Mouse (Mus musculus): ENCODE results near the gene Ctsw.

The Ctsw gene

DNA sequence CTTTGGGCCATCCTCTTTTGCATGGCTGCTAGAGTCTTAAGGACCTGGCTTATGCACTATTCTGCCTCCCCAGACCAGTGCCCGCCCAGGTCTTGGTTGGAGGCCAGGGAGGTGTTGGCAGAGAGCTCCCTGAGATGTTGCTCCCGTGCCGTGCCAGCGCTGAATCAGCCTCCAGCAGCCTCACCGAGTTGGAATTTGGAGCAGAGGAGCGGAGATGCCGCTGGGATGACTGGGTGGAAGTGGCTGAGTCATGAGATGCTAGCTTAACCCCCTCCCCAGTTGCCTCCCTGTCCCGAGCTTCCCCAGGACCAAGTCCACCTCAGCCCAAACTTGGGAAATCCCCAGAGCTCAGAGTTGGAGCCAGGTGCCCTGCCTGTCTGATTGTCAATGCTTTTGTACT, 38.5 kb downstream of the Ctsw start:
- peak; percentile 75 for DNase-seq

GRCm38 (mm10) chr19:5429219-5429618, 39.1 kb downstream of the Ctsw start:
- no peak for DNase-seq

DNA sequence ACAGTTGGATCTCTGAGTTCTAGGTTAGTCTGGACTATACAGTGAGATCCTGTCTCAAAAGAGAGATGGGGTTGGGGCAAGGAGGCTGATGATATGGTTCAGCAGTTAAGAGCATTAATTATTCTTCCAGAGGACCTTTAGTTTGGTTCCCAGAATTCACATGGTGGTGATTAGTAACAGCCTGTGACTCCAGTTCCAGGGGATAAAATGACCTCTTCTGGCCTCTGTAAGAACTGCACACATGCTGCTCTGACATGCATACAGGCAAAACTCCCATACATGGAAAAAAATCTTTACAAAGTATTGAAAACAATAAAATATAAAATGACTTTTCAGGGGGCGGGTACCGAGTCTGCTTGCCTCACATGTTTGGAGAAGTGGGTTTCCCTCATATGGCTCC, 40.2 kb downstream of the Ctsw start:
- DNase-seq, result no peak

DNA sequence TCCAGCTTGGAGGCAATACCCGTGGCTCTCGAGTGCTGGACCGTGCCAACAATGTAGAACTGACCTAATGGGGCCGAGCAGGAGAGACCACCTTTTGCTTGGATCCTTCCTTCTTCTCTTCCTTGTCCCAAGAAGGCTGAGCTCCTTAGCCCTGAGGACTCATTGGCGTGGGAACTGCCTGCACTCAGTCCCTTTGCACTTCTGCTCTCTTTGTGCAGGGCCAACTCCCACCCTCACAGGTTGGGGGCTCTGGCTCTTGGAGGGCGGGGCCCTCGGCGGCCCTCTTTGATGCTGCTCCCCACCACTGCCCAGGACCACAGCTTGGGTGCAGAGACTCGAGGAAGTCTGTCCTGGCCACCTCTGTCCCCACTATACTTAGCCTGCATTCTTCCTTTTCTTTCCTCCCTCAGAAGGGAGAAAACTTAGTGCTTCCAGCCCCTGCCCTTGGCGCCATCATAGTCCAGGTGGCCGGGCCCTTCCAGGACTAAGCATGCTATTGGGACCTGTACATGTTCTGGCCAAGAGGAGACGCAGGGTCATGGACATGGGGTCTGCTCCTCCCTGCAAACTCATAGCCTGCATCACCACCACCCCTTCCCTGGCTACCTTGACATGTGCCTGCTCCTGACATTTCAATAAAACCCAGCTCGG, 41.5 kb downstream of the Ctsw start:
- DNase-seq, result peak; percentile 61

GRCm38 (mm10) chr19:5425906-5426565, 42.3 kb downstream of the Ctsw start:
- peak; percentile 74 for DNase-seq

DNA sequence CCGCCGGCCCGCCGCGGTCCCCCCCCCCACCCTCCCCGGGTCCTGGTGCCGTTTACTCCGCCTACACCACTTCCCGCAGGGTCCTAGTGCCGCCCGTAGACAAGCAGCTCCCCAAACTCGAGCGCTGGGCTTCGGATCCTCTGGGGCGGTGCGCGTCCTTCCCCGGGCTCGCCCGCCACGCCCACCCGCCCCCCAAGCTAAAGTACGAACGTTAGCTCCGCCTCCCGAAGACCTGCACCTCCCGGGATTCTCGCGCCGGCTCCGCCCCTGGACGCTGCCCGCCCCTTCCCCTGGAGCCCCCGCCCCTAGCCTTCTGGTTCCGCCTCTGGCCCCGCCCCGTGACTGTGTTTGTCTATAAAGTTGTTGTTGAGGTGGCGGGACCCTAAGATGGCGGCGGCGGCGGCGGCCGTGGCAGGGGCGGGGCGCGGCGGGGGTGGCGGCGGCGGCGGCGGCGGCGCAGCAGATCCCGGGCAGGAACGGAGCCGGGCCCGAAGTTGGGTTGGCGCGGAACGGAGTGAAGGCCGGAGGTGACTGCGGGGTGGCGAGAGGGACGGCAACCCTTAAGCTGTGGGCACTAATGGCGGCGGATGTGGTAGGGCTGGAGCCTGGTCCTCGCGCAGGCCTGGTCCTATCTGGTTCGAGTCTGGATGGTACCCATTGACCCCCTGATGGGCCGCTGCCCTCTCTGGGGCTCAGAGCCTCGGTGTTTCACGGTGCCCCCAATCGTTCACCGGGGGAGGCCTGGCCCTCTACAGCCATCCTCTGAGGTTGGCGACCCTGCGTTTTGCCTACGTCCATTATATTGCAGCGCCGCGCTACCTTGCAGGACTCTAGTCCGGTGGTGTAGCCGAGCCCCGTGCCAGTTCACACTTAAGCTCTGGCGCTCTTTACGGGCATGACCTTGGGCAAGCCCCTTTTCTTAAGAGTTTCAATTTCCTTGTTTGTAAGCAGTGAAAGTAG, 43.2 kb downstream of the Ctsw start, which contains the start of the genes Drap1 and AI837181:
Gene Drap1 (minus strand): TSS at position 198 of the 960 bp plus-strand sequence.
Gene AI837181 (plus strand): TSS at position 363 of the 960 bp plus-strand sequence.
- peak; percentile 91 for DNase-seq

DNA sequence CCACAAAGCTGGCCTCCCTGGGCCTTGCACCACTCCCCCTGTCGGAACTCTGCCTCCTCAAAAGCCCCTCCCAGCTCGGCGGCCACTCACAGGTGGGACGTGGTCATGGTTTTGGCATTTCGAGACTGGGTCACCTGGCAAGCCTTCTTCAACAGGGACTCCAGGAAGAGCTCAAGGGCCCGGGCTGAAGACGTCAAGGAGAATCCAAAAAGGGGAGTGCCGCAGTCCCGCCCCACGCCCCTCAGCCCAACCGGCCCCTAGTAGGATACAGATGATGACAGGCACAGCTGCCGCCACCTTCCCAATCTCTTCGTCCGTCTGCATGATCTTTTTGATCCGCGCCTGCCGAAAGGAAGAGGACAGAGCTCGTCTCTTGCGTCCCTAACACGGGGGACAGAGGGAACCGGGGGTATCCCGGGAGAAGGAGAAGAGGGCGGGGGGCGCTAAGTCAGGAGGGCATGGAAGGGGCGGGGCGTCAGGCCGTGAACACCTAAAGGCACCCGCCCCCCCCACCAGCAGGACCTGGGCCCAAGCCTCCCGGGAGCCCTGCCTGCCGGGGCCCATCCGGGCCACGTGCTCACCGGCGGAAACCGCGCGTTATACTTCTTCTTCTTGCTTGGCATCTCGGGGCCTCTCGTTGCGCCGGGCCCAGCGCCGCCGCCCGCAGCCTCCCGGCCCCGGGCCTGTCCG, 44.1 kb downstream of the Ctsw start:
- DNase-seq, result peak; percentile 88

- DNase-seq, result peak; percentile 68
These were observed 44.7 kb downstream of the Ctsw start for GRCm38 (mm10) chr19:5423561-5423960.

DNA sequence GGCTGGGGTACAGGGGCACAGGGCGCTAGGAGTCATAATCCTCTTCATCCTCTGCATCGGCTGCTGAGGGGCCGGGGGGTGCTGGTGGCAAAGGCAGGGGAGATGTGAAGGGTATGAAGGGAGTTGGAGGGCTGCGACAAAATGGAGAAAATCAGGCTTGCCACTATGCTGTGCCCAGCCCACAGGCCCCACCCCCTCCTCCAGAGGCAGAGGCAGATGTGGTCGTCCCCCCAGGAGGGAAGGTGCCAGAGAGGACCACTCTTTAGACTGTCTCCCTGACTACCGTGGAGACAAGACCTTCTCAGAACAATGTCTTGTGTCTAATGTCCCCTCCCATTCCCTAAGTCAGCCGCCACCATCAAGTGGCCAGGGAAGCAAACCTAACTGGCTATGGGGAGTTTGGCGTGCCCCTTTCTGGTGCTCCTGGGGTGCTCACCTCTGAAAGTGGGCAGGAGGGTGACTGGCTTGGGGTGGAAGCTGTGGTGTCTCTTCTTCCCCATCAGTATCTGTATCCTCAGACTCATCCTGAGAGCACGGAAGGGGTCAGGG, 45.3 kb downstream of the Ctsw start:
- DNase-seq, result peak; percentile 62

- peak; percentile 72 for DNase-seq
These were observed 46.0 kb downstream of the Ctsw start for GRCm38 (mm10) chr19:5422267-5422666.

GRCm38 (mm10) chr19:5421784-5422183, 46.5 kb downstream of the Ctsw start:
- no peak for DNase-seq

- DNase-seq, result no peak
These were observed 47.7 kb downstream of the Ctsw start for GRCm38 (mm10) chr19:5420579-5420978.

- no peak for DNase-seq
These were observed 48.7 kb downstream of the Ctsw start for GRCm38 (mm10) chr19:5419630-5420029.

DNA sequence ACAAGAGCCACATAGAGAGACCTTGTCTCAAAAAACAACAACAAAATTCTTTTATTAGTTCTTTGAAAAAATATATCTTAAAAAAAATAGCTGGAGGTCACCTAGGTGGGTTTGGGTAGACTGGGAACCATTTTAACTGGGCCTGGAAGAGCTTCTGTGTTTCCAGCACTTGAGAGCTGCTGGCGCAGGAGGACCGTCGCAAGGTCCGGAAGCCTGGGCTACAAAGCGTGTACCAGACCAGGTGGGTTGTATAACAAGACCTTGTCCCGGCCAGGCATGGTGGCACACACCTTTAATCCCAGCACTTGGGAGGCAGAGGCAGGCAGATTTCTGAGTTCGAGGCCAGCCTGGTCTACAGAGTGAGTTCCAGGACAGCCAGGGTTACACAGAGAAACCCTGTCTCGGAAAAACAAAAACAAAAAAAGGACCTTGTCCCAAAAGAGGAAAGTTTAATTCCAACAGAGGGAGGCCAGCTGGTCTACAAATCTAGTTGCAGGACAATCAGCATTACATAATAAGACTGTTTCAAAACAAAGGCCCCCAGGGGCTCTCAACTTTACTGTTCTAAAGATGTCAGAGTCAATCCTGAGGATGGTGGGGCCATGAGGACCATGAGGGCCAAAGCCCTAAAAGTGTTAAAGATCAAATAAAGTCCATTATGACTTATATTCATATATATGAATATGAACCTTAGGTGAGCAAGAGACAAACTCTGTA, 49.4 kb downstream of the Ctsw start:
- DNase-seq, result no peak
